Comparison of ENCODE assay signal across 10 mouse cellular contexts in the genomic region with DNA sequence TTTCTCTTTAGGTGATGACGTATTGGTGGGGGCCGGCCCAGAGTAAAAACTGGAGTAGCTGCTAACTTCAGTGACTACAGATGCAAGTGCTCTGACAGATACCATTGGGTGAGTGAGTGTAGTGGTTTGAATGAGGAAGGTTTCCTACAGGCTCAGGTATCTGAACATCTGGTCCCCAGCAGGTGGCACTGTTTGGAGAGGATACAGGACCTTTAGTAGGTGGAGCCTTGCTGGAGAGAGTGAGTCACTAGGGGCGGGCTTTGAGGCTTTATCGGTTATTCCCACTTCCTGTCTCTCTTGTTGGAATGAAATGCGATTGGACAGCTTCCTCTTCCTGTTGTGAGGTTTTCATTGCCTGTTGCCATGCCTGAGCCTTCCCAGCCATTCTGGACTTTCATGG.
DNase-seq lines count a peak whose midpoint lies in the region; ATAC-seq and TF ChIP-seq lines count a peak whose summit lies in the region.
"Had no signal": no experiment of that assay in that cellular context is flagged by ENCODE, and none has a peak within 500 bp of the region (broad histone marks: within the 10 kb centered on the region; RNA-seq: fewer than 3 reads in every experiment).

No protein-coding gene starts in this region.

- H3K4me1 ChIP-seq in intestine, postnatal 0 days (replicated peaks; ENCODE audit: control insufficient read depth, insufficient read depth, low read length) = no peaks in the 10 kb centered on the region
- no peaks in the 10 kb centered on the region for H3K4me1 ChIP-seq in intestine, embryonic 16.5 days (ENCODE audit: control insufficient read depth, insufficient read depth, low read length)

- no peak overlapping the region for H3K9ac ChIP-seq in intestine, postnatal 0 days (ENCODE audit: low read depth, low read length)
- no peak overlapping the region for H3K9ac ChIP-seq in intestine, embryonic 16.5 days (ENCODE audit: low read depth, low read length)
- H3K9ac ChIP-seq: hindbrain, embryonic 14.5 days had no signal

- ATAC-seq in intestine, postnatal 0 days = no peak
- no peak for ATAC-seq in intestine, embryonic 16.5 days
- ATAC-seq in frontal cortex, adult (ENCODE audit: low TSS enrichment) = no peak

- no peaks in the 10 kb centered on the region for H3K36me3 ChIP-seq in intestine, postnatal 0 days (ENCODE audit: control insufficient read depth, insufficient read depth)
- no peaks in the 10 kb centered on the region for H3K36me3 ChIP-seq in intestine, embryonic 16.5 days (ENCODE audit: control insufficient read depth, insufficient read depth, low read length)

- no peaks in the 10 kb centered on the region for H3K27me3 ChIP-seq in intestine, postnatal 0 days (replicated peaks; ENCODE audit: control insufficient read depth, insufficient read depth, low read length)
- no peaks in the 10 kb centered on the region for H3K27me3 ChIP-seq in intestine, embryonic 16.5 days (replicated peaks; ENCODE audit: control insufficient read depth, insufficient read depth, low read length)

- TF ChIP-seq CTCF in intestine, postnatal 0 days (IDR thresholded peaks at IDR 0.05; ENCODE audit: low read depth) = peak; percentile 46

- no peaks in the 10 kb centered on the region for H3K9me3 ChIP-seq in intestine, postnatal 0 days (ENCODE audit: control insufficient read depth)
- H3K9me3 ChIP-seq in intestine, embryonic 16.5 days (ENCODE audit: control insufficient read depth, low read length) = no peaks in the 10 kb centered on the region

- peak; percentile 38 for DNase-seq in thymus, postnatal 4 days
- no peak for DNase-seq in thymus, postnatal 36 days
- peak; percentile 47 to 58 for DNase-seq in adrenal gland, postnatal 36 days
- no peak for DNase-seq in Muller cell, postnatal 12 days (ENCODE audit: inconsistent ontology term)
- DNase-seq in spleen, postnatal 4 days (ENCODE audit: low spot score in 2 of 2) = no peak
- DNase-seq: cerebellum, adult 2 months had no signal

- WGBS in intestine, postnatal 0 days = 78% methylated on average over 5 of the region's 5 CpGs
- 83% methylated on average over 5 of the region's 5 CpGs for WGBS in intestine, embryonic 16.5 days

- H3K4me2 ChIP-seq in intestine, postnatal 0 days (replicated peaks; ENCODE audit: low read depth) = no peak overlapping the region
- no peak overlapping the region for H3K4me2 ChIP-seq in intestine, embryonic 16.5 days (ENCODE audit: low read depth, low read length)
- H3K4me2 ChIP-seq: hindbrain, embryonic 14.5 days had no signal

- H3K4me3 ChIP-seq in intestine, postnatal 0 days (ENCODE audit: low read depth, low read length) = no peak overlapping the region
- no peak overlapping the region for H3K4me3 ChIP-seq in intestine, embryonic 16.5 days (ENCODE audit: low read length)

- no peak overlapping the region for H3K27ac ChIP-seq in intestine, postnatal 0 days (ENCODE audit: low read depth, low read length)
- H3K27ac ChIP-seq in intestine, embryonic 16.5 days (ENCODE audit: low read length) = no peak overlapping the region
- H3K27ac ChIP-seq: hindbrain, embryonic 14.5 days had no signal

Comparison
In these comparisons a context has a peak if more than half of its experiments do, and no peak if none do; other contexts are left out.
1. DNase-seq: peak in thymus, postnatal 4 days (single experiment) and adrenal gland, postnatal 36 days (2 of 2); none in thymus, postnatal 36 days (0 of 2), Muller cell, postnatal 12 days (single experiment) and spleen, postnatal 4 days (0 of 2).